15 mouse cellular contexts compared by ENCODE assay signal in genomic region chr1:74687131-74687530, GRCm38 (mm10).
"Had no signal": no experiment of that assay in that cellular context is flagged by ENCODE, and none has a peak within 500 bp of the region (broad histone marks: within the 10 kb centered on the region; RNA-seq: fewer than 3 reads in every experiment).

No protein-coding gene starts in this region.

- DNase-seq: cerebellum, adult 8-10 months; cerebellum, adult 9-10 months; cerebellum, adult 9-11 months; cerebellum, postnatal 10 days; cerebellum, postnatal 14 days; cerebellum, postnatal 25 days; cerebellum, postnatal 36 days; embryo, embryonic 11 days; forebrain, postnatal 0 days; gastrocnemius, adult 2 months; gastrocnemius, postnatal 10 days; gastrocnemius, postnatal 14 days; gastrocnemius, postnatal 25 days; gastrocnemius, postnatal 36 days; heart, adult 2 months had no signal
